Mouse (Mus musculus) natural killer cell, adult 2 months (primary cell): ENCODE measurements at regions not wholly inside any gene's neighbourhood (a gene's known extent, or its start where the extent isn't known, plus 50 kb on each side); places are given as distances from the start of the nearest gene placed in this dataset.
A peak's percentile ranks its signal among the peaks of the same experiment; 100 is the strongest.

ENCODE experiments used
- DNase-seq, 2 experiments: peaks; one replicate each; pipeline ENCODE4 v3.0.0; 2022; ENCODE audit warnings: low spot score in 2 of 2

- DNase-seq, result no peak
Observed at GRCm38 (mm10) chr13:52374781-52375180, 156.3 kb downstream of the Diras2 start.

GRCm38 (mm10) chr13:52378236-52378635 lies 152.8 kb downstream of the Diras2 start:
- DNase-seq, result no peak

- no peak for DNase-seq
Observed at GRCm38 (mm10) chr13:52389271-52389670, 141.8 kb downstream of the Diras2 start.

- no peak for DNase-seq
Observed at GRCm38 (mm10) chr13:52395786-52396185, 135.3 kb downstream of the Diras2 start.

- no peak for DNase-seq
Observed at GRCm38 (mm10) chr13:52398344-52398743, 132.7 kb downstream of the Diras2 start.

GRCm38 (mm10) chr13:52399143-52399542 lies 131.9 kb downstream of the Diras2 start:
- DNase-seq, result no peak

GRCm38 (mm10) chr13:52403805-52404204 lies 127.3 kb downstream of the Diras2 start:
- no peak for DNase-seq

- DNase-seq, result peak in 1 of 2 experiments; percentile 29
Observed at GRCm38 (mm10) chr13:52416301-52416700, 114.8 kb downstream of the Diras2 start.

- no peak for DNase-seq
Observed at GRCm38 (mm10) chr13:52422456-52422855, 108.6 kb downstream of the Diras2 start.

- no peak for DNase-seq
Observed at GRCm38 (mm10) chr13:52428527-52428926, 102.6 kb downstream of the Diras2 start.

- DNase-seq, result no peak
Observed at GRCm38 (mm10) chr13:52436756-52437155, 94.3 kb downstream of the Diras2 start.

GRCm38 (mm10) chr13:52445513-52445912 lies 85.6 kb downstream of the Diras2 start:
- no peak for DNase-seq

- peak in 1 of 2 experiments; percentile 5 for DNase-seq
Observed at GRCm38 (mm10) chr13:52448902-52449301, 82.2 kb downstream of the Diras2 start.

GRCm38 (mm10) chr13:52451486-52451885 lies 79.6 kb downstream of the Diras2 start:
- no peak for DNase-seq

- DNase-seq, result no peak
Observed at GRCm38 (mm10) chr13:52452291-52452690, 78.8 kb downstream of the Diras2 start.
